Mouse (Mus musculus) embryonic facial prominence, embryonic 14.5 days (tissue): ENCODE measurements around the gene Htr7. TPM values are rescaled to one million over a fixed set of nuclear protein-coding genes. Genes with fewer than 3 reads are reported as not detected.

Experiments
- ATAC-seq: fragments of 200-750 bp; cut with Nextera tagmentation; 2 replicates; pipeline ENCODE4 v1.8.0; 2017; ENCODE audit warnings: low read depth, moderate number of reproducible peaks, moderate TSS enrichment
- DNase-seq: peaks from one replicate; pipeline ENCODE4 v3.0.0-alpha.2; 2015; ENCODE audit warnings: low spot score
- H3K27ac ChIP-seq: fragments of 300-500 bp; sonication (generic); replicated peaks from 2 replicates; pipeline ENCODE4 v1.5.1; 2014; ENCODE audit warnings: low read depth, mild to moderate bottlenecking, low read length, moderate library complexity
- H3K27me3 ChIP-seq: fragments of 300-500 bp; sonication (generic); replicated peaks from 2 replicates; pipeline ENCODE4 v1.6.1; 2014; ENCODE audit warnings: low read length; ENCODE audit not compliant: control insufficient read depth, insufficient read depth
- H3K36me3 ChIP-seq: fragments of 300-500 bp; sonication (generic); 2 replicates; pipeline ENCODE4 v1.6.1; 2014; ENCODE audit warnings: low read length, mixed read lengths; ENCODE audit not compliant: control insufficient read depth, insufficient read depth
- H3K4me1 ChIP-seq: fragments of 300-500 bp; sonication (generic); 2 replicates; pipeline ENCODE4 v1.6.1; 2014; ENCODE audit warnings: antibody characterized with exemption, low read length; ENCODE audit not compliant: control insufficient read depth, insufficient read depth
- H3K4me2 ChIP-seq: fragments of 300-500 bp; sonication (generic); 2 replicates; pipeline ENCODE4 v1.6.1; 2014; ENCODE audit warnings: low read depth, mild to moderate bottlenecking, low read length, moderate library complexity, mixed read lengths
- H3K4me3 ChIP-seq: fragments of 300-500 bp; sonication (generic); 2 replicates; pipeline ENCODE4 v1.5.1; 2014; ENCODE audit warnings: low read depth, mild to moderate bottlenecking, low read length
- H3K9ac ChIP-seq: fragments of 300-500 bp; sonication (generic); 2 replicates; pipeline ENCODE4 v1.6.1; 2014; ENCODE audit warnings: low read depth, mild to moderate bottlenecking, low read length, moderate library complexity, mixed read lengths
- H3K9me3 ChIP-seq: fragments of 300-500 bp; sonication (generic); 2 replicates; pipeline ENCODE4 v1.6.1; 2016; ENCODE audit warnings: low read length; ENCODE audit not compliant: control insufficient read depth
- WGBS: fragments of 180-500 bp; shearing (Covaris S2); extraction: QIAGEN DNeasy Blood & Tissue Kit; methylation state at CpG from one replicate; pipeline ENCODE4 v1.1.7; 2014; 5-methylcytosine and 5-hydroxymethylcytosine counted together
- polyA plus RNA-seq: library from polyadenylated mRNA; unstranded; fragments of >200 nt; fragmentation: Nextera tagmentation; extraction: Ambion mirVana; gene quantifications from 2 replicates; pipeline ENCODE4 v1.2.1, GENCODE M21; 2014

The Htr7 gene
- polyA plus RNA-seq, 1 experiment from 2014 or later = 0.78 TPM

DNA sequence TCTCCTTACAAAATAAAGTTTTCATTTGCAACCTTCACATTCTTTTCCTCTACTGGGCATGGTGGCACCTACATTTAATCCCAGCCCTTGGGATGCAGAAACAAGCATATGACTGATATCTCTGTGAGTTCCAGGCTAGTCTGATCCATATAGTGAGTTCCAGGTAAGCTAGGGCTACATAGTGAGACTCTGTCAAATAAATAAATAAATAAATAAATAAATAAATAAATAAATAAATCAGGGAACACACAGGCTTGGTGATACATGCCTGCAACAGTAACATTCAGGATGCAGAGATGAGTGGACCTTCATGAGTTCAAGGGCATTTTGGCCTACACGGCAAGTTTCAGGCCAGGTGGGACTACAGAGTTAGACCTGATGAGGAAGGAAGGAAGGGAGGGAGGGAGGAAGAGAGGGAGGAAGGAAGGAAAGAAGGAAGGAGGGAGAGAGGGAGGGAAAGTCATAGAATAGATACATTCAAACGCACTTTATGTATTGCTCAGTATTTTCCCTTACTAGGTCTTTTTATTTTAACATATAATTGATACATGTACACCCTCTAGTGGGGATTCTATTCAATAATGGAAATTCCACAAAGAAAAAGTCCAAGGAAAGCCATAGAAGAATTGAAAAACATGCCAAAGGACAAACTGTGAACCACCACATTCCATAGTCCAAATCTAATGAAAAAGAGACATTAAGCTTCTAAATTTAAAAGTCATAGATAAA, 5.7 kb upstream of the Htr7 start:
- H3K36me3 ChIP-seq = no peaks in the 10 kb centered on the region
- no peak overlapping the region for H3K4me2 ChIP-seq
- H3K27me3 ChIP-seq = peaks cover 19% of the 10 kb centered on the region
- no peak for ATAC-seq
- no peaks in the 10 kb centered on the region for H3K9me3 ChIP-seq
- no peak overlapping the region for H3K27ac ChIP-seq
- no peak overlapping the region for H3K9ac ChIP-seq
- WGBS = 66% methylated on average over 2 of the region's 2 CpGs
- H3K4me1 ChIP-seq = no peaks in the 10 kb centered on the region
- DNase-seq = peak; percentile 10
- H3K4me3 ChIP-seq = no peak overlapping the region

DNA sequence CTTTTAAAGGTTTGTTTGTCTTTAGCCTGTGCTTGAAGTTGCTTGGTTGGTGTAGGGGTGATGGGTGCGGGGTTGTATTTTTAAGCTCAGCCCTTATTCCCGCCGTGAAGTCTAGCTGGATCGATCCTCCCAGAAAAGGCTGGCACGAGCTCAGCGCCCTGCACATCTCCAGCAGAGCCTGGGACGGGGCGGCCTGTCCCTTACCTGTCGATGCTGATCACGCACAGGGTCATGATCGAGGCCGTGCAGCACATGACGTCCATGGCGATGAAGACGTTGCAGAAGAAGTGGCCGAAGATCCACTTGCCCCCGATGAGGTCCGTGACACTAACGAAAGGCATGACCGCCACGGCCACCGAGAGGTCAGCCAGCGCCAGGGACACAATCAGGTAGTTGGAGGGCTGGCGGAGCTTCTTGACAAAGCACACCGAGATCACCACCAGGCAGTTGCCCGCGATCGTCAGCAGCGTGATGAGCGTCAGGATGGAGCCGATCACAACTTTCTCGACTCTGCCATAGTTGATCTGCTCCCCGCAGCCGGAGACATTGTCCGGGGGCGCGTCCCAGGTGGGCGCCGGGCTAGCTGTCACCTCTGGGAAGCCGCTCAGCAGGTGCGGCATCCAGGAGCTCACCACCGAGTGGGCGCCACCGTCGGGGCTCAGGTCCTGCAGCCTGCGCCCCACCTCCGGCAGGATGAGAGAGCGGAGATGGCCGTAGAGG, 645 bp downstream of the Htr7 start:
- H3K4me1 ChIP-seq = no peaks in the 10 kb centered on the region
- H3K4me2 ChIP-seq = peak overlapping the region; percentile 85
- ATAC-seq (peak; percentile 42), DNase-seq (no peak)
- H3K36me3 ChIP-seq = no peaks in the 10 kb centered on the region
- no peak overlapping the region for H3K9ac ChIP-seq
- H3K27me3 ChIP-seq = peaks cover 50% of the 10 kb centered on the region
- no peak overlapping the region for H3K27ac ChIP-seq
- H3K4me3 ChIP-seq = peak overlapping the region; percentile 56
- H3K9me3 ChIP-seq = no peaks in the 10 kb centered on the region
- 17% methylated on average over 30 of the region's 49 CpGs for WGBS

GRCm38 (mm10) chr19:36046046-36046445, 11.3 kb downstream of the Htr7 start:
- ATAC-seq = no peak
- no peak overlapping the region for H3K4me2 ChIP-seq
- H3K27me3 ChIP-seq = no peaks in the 10 kb centered on the region
- no peaks in the 10 kb centered on the region for H3K9me3 ChIP-seq
- no peaks in the 10 kb centered on the region for H3K4me1 ChIP-seq
- H3K27ac ChIP-seq = no peak overlapping the region
- no peak overlapping the region for H3K9ac ChIP-seq
- no peak overlapping the region for H3K4me3 ChIP-seq
- WGBS = 80% methylated on average over 7 of the region's 7 CpGs
- DNase-seq = no peak
- no peaks in the 10 kb centered on the region for H3K36me3 ChIP-seq

- Histone ChIP-seq H3K4me3 (no peak overlapping the region), H3K4me1 (no peaks in the 10 kb centered on the region), H3K36me3 (no peaks in the 10 kb centered on the region), H3K27ac (no peak overlapping the region), H3K4me2 (no peak overlapping the region), H3K9ac (no peak overlapping the region), H3K9me3 (no peaks in the 10 kb centered on the region), H3K27me3 (no peaks in the 10 kb centered on the region)
- no peak for ATAC-seq
- WGBS = 28% methylated on average over 3 of the region's 3 CpGs
- DNase-seq = no peak
Observed at GRCm38 (mm10) chr19:36014836-36015235, 42.5 kb downstream of the Htr7 start.

- Histone ChIP-seq H3K4me1 (no peaks in the 10 kb centered on the region), H3K27me3 (no peaks in the 10 kb centered on the region), H3K9ac (no peak overlapping the region), H3K36me3 (no peaks in the 10 kb centered on the region), H3K27ac (no peak overlapping the region), H3K4me3 (no peak overlapping the region), H3K4me2 (no peak overlapping the region), H3K9me3 (no peaks in the 10 kb centered on the region)
- 76% methylated on average over 6 of the region's 6 CpGs for WGBS
- peak; percentile 14 for DNase-seq
- ATAC-seq = no peak
Observed at GRCm38 (mm10) chr19:36006277-36006676, 51.0 kb downstream of the Htr7 start.

- Histone ChIP-seq H3K36me3 (no peaks in the 10 kb centered on the region), H3K4me1 (no peaks in the 10 kb centered on the region), H3K27me3 (no peaks in the 10 kb centered on the region), H3K4me2 (no peak overlapping the region), H3K27ac (no peak overlapping the region), H3K9me3 (no peaks in the 10 kb centered on the region), H3K4me3 (no peak overlapping the region), H3K9ac (no peak overlapping the region)
- ATAC-seq = no peak
- no peak for DNase-seq
- 70% methylated on average over 2 of the region's 2 CpGs for WGBS
Observed at GRCm38 (mm10) chr19:36004961-36005360, 52.3 kb downstream of the Htr7 start.

- H3K36me3 ChIP-seq = no peaks in the 10 kb centered on the region
- H3K4me1 ChIP-seq = no peaks in the 10 kb centered on the region
- WGBS = 52% methylated on average over 16 of the region's 17 CpGs
- no peaks in the 10 kb centered on the region for H3K27me3 ChIP-seq
- no peak overlapping the region for H3K4me3 ChIP-seq
- ATAC-seq (no peak), DNase-seq (no peak)
- H3K9ac ChIP-seq = no peak overlapping the region
- no peaks in the 10 kb centered on the region for H3K9me3 ChIP-seq
- no peak overlapping the region for H3K4me2 ChIP-seq
- H3K27ac ChIP-seq = no peak overlapping the region
Observed at GRCm38 (mm10) chr19:36002476-36003445, 54.5 kb downstream of the Htr7 start.

DNA sequence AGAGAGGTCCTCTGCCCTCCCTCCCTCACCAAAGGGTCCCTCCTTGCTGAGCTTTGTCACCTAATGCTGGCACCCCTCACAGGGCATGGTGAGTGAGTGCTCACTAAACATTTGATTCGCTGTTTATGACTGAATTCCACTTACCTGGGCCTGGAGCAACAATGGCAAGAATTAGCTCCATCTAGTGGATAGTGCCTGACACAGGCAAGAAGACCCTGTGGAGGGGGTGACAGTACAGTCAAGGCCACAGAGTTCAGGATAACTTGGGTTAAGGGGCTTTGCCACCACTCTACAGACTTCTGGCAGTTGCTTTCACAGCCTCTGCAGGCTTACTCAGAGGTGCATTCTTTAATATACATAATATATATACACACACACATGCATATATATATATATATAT, 55.8 kb downstream of the Htr7 start:
- DNase-seq (peak; percentile 7), ATAC-seq (no peak)
- Histone ChIP-seq H3K9ac (no peak overlapping the region), H3K27me3 (no peaks in the 10 kb centered on the region), H3K27ac (no peak overlapping the region), H3K4me3 (no peak overlapping the region), H3K36me3 (no peaks in the 10 kb centered on the region), H3K9me3 (no peaks in the 10 kb centered on the region), H3K4me2 (no peak overlapping the region), H3K4me1 (no peaks in the 10 kb centered on the region)
- WGBS = 38% methylated on average over 1 of the region's 1 CpGs
